Mouse (Mus musculus): Measurements from ENCODE around the gene Dchs2. TPM values are rescaled to one million over a fixed set of nuclear protein-coding genes. Genes with fewer than 3 reads are reported as not detected.
A peak's percentile ranks its signal among the peaks of the same experiment; 100 is the strongest.

Dchs2 gene
- polyA plus RNA-seq, 1 experiment from 2014 or later = 0.11 TPM

GRCm38 (mm10) chr3:83299783-83300382 is 172.1 kb downstream of the Dchs2 start:
- Histone ChIP-seq H3K27me3 (no peaks in the 10 kb centered on the region), H3K36me3 (no peaks in the 10 kb centered on the region), H3K27ac (no peak overlapping the region), H3K9ac (no peak overlapping the region), H3K4me3 (no peak overlapping the region), H3K4me1 (replicated peaks) (no peaks in the 10 kb centered on the region), H3K4me2 (no peak overlapping the region), H3K9me3 (replicated peaks) (no peaks in the 10 kb centered on the region)
- WGBS = 50% methylated on average over 5 of the region's 5 CpGs
- ATAC-seq (replicated peaks; ENCODE audit: insufficient number of reproducible peaks, insufficient read depth, low FRiP score, low read depth) = no peak

GRCm38 (mm10) chr3:83303876-83304275 is 176.1 kb downstream of the Dchs2 start:
- 70% methylated on average over 5 of the region's 5 CpGs for WGBS
- ATAC-seq (replicated peaks; ENCODE audit: insufficient number of reproducible peaks, insufficient read depth, low FRiP score, low read depth) = no peak
- Histone ChIP-seq H3K4me1 (replicated peaks) (no peaks in the 10 kb centered on the region), H3K36me3 (no peaks in the 10 kb centered on the region), H3K4me2 (no peak overlapping the region), H3K9me3 (replicated peaks) (no peaks in the 10 kb centered on the region), H3K4me3 (no peak overlapping the region), H3K9ac (no peak overlapping the region), H3K27me3 (no peaks in the 10 kb centered on the region), H3K27ac (no peak overlapping the region)

GRCm38 (mm10) chr3:83345928-83346327 is 218.2 kb downstream of the Dchs2 start:
- no peak overlapping the region for H3K9ac ChIP-seq
- 71% methylated on average over 3 of the region's 3 CpGs for WGBS
- ATAC-seq (replicated peaks; ENCODE audit: insufficient number of reproducible peaks, insufficient read depth, low FRiP score, low read depth) = no peak
- no peaks in the 10 kb centered on the region for H3K9me3 ChIP-seq (replicated peaks)
- no peak overlapping the region for H3K4me2 ChIP-seq
- H3K4me3 ChIP-seq = no peak overlapping the region
- no peaks in the 10 kb centered on the region for H3K36me3 ChIP-seq
- no peaks in the 10 kb centered on the region for H3K4me1 ChIP-seq (replicated peaks)
- H3K27ac ChIP-seq = no peak overlapping the region
- no peaks in the 10 kb centered on the region for H3K27me3 ChIP-seq

GRCm38 (mm10) chr3:83368500-83369068 is 240.8 kb downstream of the Dchs2 start:
- Histone ChIP-seq H3K9ac (no peak overlapping the region), H3K27me3 (no peaks in the 10 kb centered on the region), H3K4me3 (no peak overlapping the region), H3K27ac (peak overlapping the region; percentile 48), H3K36me3 (no peaks in the 10 kb centered on the region), H3K4me2 (no peak overlapping the region), H3K9me3 (replicated peaks) (no peaks in the 10 kb centered on the region), H3K4me1 (replicated peaks) (peaks cover 18% of the 10 kb centered on the region)
- ATAC-seq (replicated peaks; ENCODE audit: insufficient number of reproducible peaks, insufficient read depth, low FRiP score, low read depth) = peak; percentile 64; the same call in 1 of the 2 replicates
- WGBS = 64% methylated on average over 9 of the region's 9 CpGs

- Histone ChIP-seq H3K9me3 (replicated peaks) (no peaks in the 10 kb centered on the region), H3K4me3 (no peak overlapping the region), H3K4me2 (no peak overlapping the region), H3K27me3 (no peaks in the 10 kb centered on the region), H3K4me1 (replicated peaks) (peaks cover 18% of the 10 kb centered on the region), H3K36me3 (no peaks in the 10 kb centered on the region), H3K27ac (no peak overlapping the region), H3K9ac (no peak overlapping the region)
- ATAC-seq (replicated peaks; ENCODE audit: insufficient number of reproducible peaks, insufficient read depth, low FRiP score, low read depth) = no peak
- whole genome bisulfite sequencing = 80% methylated on average over 2 of the region's 2 CpGs
These were observed 242.1 kb downstream of the Dchs2 start for GRCm38 (mm10) chr3:83369871-83370270.

- Histone ChIP-seq H3K9me3 (replicated peaks) (no peaks in the 10 kb centered on the region), H3K4me1 (replicated peaks) (peaks cover 9% of the 10 kb centered on the region; the same call in 1 of the 2 replicates), H3K36me3 (no peaks in the 10 kb centered on the region), H3K27ac (peak overlapping the region; percentile 24; the same call in 1 of the 2 replicates), H3K9ac (no peak overlapping the region), H3K4me2 (no peak overlapping the region), H3K27me3 (no peaks in the 10 kb centered on the region), H3K4me3 (no peak overlapping the region)
- WGBS = 58% methylated on average over 6 of the region's 6 CpGs
- no peak for ATAC-seq (replicated peaks; ENCODE audit: insufficient number of reproducible peaks, insufficient read depth, low FRiP score, low read depth)
These were observed 246.6 kb downstream of the Dchs2 start for GRCm38 (mm10) chr3:83374333-83374732.

- Histone ChIP-seq H3K4me3 (no peak overlapping the region), H3K27ac (no peak overlapping the region), H3K27me3 (no peaks in the 10 kb centered on the region), H3K9ac (no peak overlapping the region), H3K9me3 (replicated peaks) (no peaks in the 10 kb centered on the region), H3K4me1 (replicated peaks) (no peaks in the 10 kb centered on the region), H3K4me2 (no peak overlapping the region), H3K36me3 (no peaks in the 10 kb centered on the region)
- 90% methylated on average over 6 of the region's 6 CpGs for WGBS
- ATAC-seq (replicated peaks; ENCODE audit: insufficient number of reproducible peaks, insufficient read depth, low FRiP score, low read depth) = no peak
These were observed 249.1 kb downstream of the Dchs2 start for GRCm38 (mm10) chr3:83376834-83377233.

Other genes starting within 250 kb of the Dchs2 start
- 0.10 and 0.14 TPM in 2 replicates for gene Lrat, start 224.0 kb upstream of the Dchs2 start, polyA plus RNA-seq (2015; fragmentation: Nextera tagmentation; extraction: Ambion mirVana)
- 0.88 and 4.0 TPM in 2 replicates for gene Fgg, start 120.2 kb upstream of the Dchs2 start, polyA plus RNA-seq (2015; fragmentation: Nextera tagmentation; extraction: Ambion mirVana)
- 0.35 and 4.2 TPM in 2 replicates for gene Fga, start 101.9 kb upstream of the Dchs2 start, polyA plus RNA-seq (2015; fragmentation: Nextera tagmentation; extraction: Ambion mirVana)
- 0.33 and 2.8 TPM in 2 replicates for gene Fgb, start 78.1 kb upstream of the Dchs2 start, polyA plus RNA-seq (2015; fragmentation: Nextera tagmentation; extraction: Ambion mirVana)
- gene Plrg1, start 72.4 kb upstream of the Dchs2 start, polyA plus RNA-seq (2015; fragmentation: Nextera tagmentation; extraction: Ambion mirVana) = 50.4 and 61.6 TPM in 2 replicates

Data from heart, embryonic 15.5 days (tissue).